Mouse (Mus musculus) cerebellum, adult 2 months (tissue): ENCODE data around the gene Vax1. TPM values are rescaled to one million over a fixed set of nuclear protein-coding genes. Genes with fewer than 3 reads are reported as not detected.

ENCODE experiments used
- DNase-seq, 2 experiments: peaks; one replicate each; pipeline ENCODE4 v3.0.0; 2021
- H3K27ac ChIP-seq: fragments of 200-500 bp; 2 replicates; pipeline ENCODE4 v1.5.1; 2012; ENCODE audit warnings: low read length, control low read depth, inconsistent platforms; ENCODE audit not compliant: insufficient read depth
- H3K27me3 ChIP-seq: fragments of 200-500 bp; 2 replicates; pipeline ENCODE4 v1.6.1; 2012; ENCODE audit warnings: inconsistent platforms, mild to moderate bottlenecking, low read length, moderate library complexity; ENCODE audit not compliant: control insufficient read depth, insufficient read depth
- H3K4me1 ChIP-seq: fragments of 200-500 bp; 2 replicates; pipeline ENCODE4 v1.6.1; 2011; ENCODE audit warnings: low read length; ENCODE audit not compliant: control insufficient read depth, insufficient read depth
- H3K4me3 ChIP-seq: fragments of 200-500 bp; replicated peaks from 2 replicates; pipeline ENCODE3; 2011; ENCODE audit warnings: mild to moderate bottlenecking, low read depth, low read length, control low read depth; ENCODE audit not compliant: insufficient read depth
- CTCF ChIP-seq: fragments of 200-500 bp; IDR thresholded peaks from 2 replicates; pipeline ENCODE4 v1.5.1; 2011; ENCODE audit warnings: low read depth, mild to moderate bottlenecking, control low read depth, low read length, moderate library complexity, borderline replicate concordance; ENCODE audit not compliant: insufficient read depth
- POLR2A ChIP-seq: fragments of 200-500 bp; IDR thresholded peaks from 2 replicates; pipeline ENCODE4 v1.6.1; 2011; ENCODE audit warnings: low read length, control low read depth, borderline replicate concordance; ENCODE audit not compliant: insufficient read depth
- WGBS: fragments of 180-500 bp; shearing (Covaris S2); methylation state at CpG from one replicate; pipeline ENCODE4 v1.1.7; 2018; 5-methylcytosine and 5-hydroxymethylcytosine counted together
- polyA plus RNA-seq: library from polyadenylated mRNA; depleted of rRNA; stranded (reverse); fragments of >200 nt; gene quantifications from 2 replicates; pipeline ENCODE4 v1.2.3, GENCODE M21; 2012

Gene Vax1
- polyA plus RNA-seq, 1 experiment, result 0.26 TPM

DNA sequence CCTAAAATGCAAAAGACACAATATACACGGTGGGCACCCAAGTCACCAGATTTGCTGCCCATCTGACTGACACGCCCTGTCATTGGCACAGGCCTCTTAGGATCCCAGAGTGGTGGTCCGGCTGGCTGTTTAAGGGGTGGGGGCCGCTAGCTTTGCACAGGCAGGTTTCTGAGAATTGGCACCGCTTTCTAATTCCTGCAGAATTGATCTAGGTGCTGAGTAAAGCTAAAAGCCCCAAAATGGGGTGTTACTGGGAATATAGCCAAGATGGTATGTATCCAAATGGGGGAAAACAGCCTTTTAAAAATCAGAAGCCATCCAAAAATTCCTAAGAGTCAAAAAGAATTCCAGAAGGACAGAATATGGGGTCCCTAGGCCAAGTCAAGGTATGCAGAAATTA, 2.0 kb downstream of the Vax1 start:
- WGBS, result 67% methylated on average over 5 of the region's 5 CpGs
- H3K4me3 ChIP-seq, result no peak overlapping the region
- H3K27me3 ChIP-seq, result peaks cover 17% of the 10 kb centered on the region; the same call in 1 of the 2 replicates
- TF ChIP-seq POLR2A (no peak), CTCF (no peak)
- H3K27ac ChIP-seq, result no peak overlapping the region
- H3K4me1 ChIP-seq, result no peaks in the 10 kb centered on the region; the same call in 1 of the 2 replicates
- DNase-seq, result no peak

DNA sequence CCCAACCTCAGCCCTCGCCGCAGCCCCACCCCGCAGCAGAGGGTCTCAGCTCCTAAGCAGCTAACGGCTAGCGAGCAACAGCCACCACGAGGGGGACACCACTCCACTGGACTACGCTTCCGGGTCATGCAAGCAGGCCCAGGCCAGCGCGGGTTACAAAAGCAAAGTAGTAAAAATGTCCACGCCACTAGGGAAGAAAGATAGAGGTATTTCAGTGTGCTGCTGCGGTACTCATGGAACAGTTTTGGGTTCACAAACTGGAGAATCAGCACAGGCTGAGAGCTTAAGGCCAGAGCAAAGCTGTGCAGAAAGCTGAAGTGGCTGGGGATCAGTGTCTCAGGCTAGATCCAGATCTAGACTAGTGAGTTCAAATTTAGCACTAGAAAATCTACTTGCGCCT, 3.0 kb downstream of the Vax1 start:
- Histone ChIP-seq H3K4me1 (no peaks in the 10 kb centered on the region; the same call in 1 of the 2 replicates), H3K27me3 (peaks cover 15% of the 10 kb centered on the region; the same call in 1 of the 2 replicates), H3K27ac (no peak overlapping the region), H3K4me3 (no peak overlapping the region)
- TF ChIP-seq CTCF (no peak), POLR2A (no peak)
- WGBS, result 24% methylated on average over 13 of the region's 13 CpGs
- no peak for DNase-seq

DNA sequence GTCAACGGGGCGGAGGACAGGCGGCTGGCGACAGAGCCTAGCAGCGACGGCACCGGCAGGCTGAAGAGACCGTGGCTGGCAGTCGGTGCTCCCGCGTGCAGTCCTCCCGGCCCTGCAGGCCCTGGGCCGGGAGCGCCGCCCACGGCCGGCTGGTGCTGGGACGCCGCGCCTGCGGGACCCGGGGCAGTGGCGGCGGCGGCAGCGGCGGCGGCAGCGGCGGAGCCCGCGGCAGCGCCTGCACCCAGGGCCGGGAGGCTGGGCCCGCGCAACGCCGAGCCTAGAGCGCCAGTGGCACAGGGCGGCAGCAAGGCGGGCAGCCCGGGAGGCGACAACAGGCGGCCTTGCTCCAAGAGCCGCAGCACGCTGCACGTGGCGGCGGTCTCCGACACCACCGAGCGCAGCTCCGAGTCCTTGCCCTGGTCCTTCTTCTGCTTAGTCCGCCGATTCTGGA, 3.5 kb downstream of the Vax1 start:
- DNase-seq, result peak; percentile 9 to 24
- H3K27me3 ChIP-seq, result peaks cover 13% of the 10 kb centered on the region; the same call in 1 of the 2 replicates
- under 1% methylated on average over 55 of the region's 55 CpGs for WGBS
- no peaks in the 10 kb centered on the region; the same call in 1 of the 2 replicates for H3K4me1 ChIP-seq
- TF ChIP-seq CTCF, result no peak
- no peak for TF ChIP-seq POLR2A
- no peak overlapping the region for H3K27ac ChIP-seq
- no peak overlapping the region for H3K4me3 ChIP-seq

DNA sequence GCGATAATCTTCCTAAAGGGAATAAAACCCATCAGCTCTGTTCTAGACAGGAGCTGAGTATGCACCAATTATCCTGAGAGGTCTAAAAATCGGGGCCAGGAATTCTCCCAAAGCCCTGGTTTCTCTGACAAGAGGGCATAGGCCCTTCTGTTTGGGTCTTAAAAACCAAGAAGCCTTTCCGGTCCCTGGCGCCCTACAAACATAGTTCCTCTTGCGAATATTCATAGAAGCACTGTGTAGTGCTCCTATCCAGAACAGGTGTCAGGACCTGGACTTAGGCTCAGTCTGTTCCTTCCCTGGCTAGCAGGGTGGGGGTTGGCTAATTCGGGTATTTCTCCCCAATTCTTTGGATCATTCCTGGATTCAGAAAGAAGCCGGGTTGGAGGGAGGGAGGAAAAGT, 4.3 kb downstream of the Vax1 start:
- no peak for TF ChIP-seq POLR2A
- no peak for TF ChIP-seq CTCF
- H3K27me3 ChIP-seq, result peaks cover 12% of the 10 kb centered on the region; the same call in 1 of the 2 replicates
- H3K27ac ChIP-seq, result no peak overlapping the region
- H3K4me3 ChIP-seq, result no peak overlapping the region
- no peak for DNase-seq
- H3K4me1 ChIP-seq, result no peaks in the 10 kb centered on the region; the same call in 1 of the 2 replicates
- 12% methylated on average over 7 of the region's 7 CpGs for WGBS

DNA sequence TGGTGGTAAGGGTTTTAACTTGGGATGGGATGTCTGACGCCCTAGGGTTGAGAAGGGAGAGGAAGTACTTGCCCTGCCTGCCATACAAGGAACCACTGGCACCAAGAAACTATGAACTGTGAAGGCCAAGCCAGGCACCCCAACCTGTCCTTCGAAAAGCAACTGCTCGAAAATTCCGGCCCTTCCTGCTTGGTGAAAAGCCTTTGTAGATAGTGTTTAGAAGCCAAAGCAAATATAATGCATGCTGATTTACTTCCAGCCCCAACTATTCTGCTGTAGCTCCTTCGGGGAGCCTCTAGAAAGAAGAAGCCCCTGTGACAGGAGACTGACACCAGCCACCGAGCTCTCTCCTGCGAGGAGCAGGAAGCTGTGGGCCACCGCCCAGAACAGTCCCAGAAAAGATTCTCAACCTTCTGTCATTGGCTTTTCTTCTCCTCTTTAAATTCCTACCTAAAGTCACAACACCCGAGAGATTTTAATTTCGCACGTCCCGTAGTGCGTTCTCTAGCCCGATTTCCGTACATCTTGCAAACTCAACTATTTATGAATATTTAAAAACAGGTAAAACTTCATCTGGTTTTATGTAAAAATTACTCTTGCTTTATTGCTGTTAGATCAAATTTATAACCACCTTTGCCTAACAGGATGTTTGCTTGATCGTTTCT, 4.8 kb downstream of the Vax1 start:
- Histone ChIP-seq H3K4me3 (no peak overlapping the region), H3K27me3 (peaks cover 10% of the 10 kb centered on the region; the same call in 1 of the 2 replicates), H3K27ac (no peak overlapping the region), H3K4me1 (no peaks in the 10 kb centered on the region; the same call in 1 of the 2 replicates)
- no peak for TF ChIP-seq POLR2A
- TF ChIP-seq CTCF, result no peak
- peak in 1 of 2 experiments; percentile 9 for DNase-seq
- 10% methylated on average over 16 of the region's 16 CpGs for WGBS

DNA sequence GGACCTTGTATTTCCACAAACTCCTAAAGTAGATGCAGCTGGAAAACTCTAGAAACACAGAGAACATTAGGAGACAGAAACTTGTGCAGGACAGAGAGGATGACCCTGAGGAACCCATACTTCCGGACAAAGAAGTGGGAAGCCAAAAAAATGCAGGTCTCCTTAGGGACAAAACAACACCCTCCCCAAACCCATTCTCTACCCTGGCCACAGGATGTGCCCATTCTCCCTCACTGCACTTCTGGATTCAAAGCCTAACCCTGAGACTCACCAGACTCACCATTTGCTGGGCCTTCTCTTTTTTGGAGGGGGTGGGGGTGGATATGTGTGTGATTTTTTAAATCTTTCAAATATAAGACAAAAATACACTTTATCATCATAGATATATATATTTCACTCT, 5.7 kb downstream of the Vax1 start:
- no peak overlapping the region for H3K27ac ChIP-seq
- no peak for TF ChIP-seq CTCF
- no peak for TF ChIP-seq POLR2A
- H3K4me1 ChIP-seq, result no peaks in the 10 kb centered on the region; the same call in 1 of the 2 replicates
- WGBS, result 12% methylated on average over 1 of the region's 1 CpGs
- H3K4me3 ChIP-seq, result no peak overlapping the region
- H3K27me3 ChIP-seq, result peaks cover 7% of the 10 kb centered on the region; the same call in 1 of the 2 replicates
- no peak for DNase-seq

DNA sequence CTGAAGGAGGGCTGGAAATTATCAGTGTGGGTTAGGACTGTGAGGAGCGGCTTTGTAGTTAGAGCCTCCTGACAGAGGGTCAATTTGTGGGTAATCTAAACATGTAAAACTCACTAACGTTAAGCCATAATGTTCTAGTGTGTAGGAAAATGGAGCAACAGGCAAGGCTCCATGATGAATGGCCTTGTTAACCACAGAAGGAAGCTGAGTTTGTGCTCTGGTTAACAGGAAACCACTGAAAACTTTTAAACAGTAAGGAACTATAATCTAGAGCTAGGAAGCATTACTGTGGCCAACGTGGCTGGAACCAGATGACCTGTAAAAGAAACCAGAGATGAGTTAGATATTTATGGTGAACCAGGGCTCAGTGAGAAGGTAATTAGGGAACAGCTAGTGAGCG, 13.2 kb downstream of the Vax1 start:
- H3K4me3 ChIP-seq, result no peak overlapping the region
- no peak overlapping the region for H3K27ac ChIP-seq
- DNase-seq, result no peak
- no peaks in the 10 kb centered on the region for H3K27me3 ChIP-seq
- TF ChIP-seq CTCF (no peak), POLR2A (no peak)
- 80% methylated on average over 4 of the region's 4 CpGs for WGBS
- no peaks in the 10 kb centered on the region for H3K4me1 ChIP-seq

DNA sequence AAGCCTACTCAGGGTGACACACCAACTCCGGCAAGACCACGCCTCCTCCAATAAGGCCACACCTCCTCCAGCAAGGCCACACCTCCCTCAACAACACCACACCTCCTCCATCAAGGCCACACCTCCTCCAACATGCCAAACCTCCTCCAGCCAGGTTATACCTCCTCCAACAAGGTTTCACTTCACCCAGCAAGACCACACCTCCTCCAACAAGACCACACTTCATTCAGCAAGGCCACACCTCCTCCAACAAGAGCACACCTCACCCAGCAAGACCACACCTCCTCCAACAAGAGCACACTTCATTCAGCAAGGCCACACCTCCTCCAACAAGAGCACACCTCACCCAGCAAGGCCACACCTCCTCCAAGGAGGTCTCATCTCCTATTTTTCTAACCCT, 15.7 kb downstream of the Vax1 start:
- Histone ChIP-seq H3K4me1 (no peaks in the 10 kb centered on the region), H3K27ac (no peak overlapping the region), H3K4me3 (no peak overlapping the region), H3K27me3 (no peaks in the 10 kb centered on the region)
- TF ChIP-seq POLR2A (no peak), CTCF (no peak)
- DNase-seq, result no peak
- WGBS, result 85% methylated on average over 2 of the region's 2 CpGs
